Mouse (Mus musculus) bone marrow, adult 2 months (tissue): Measurements from ENCODE around the gene Gm10128. TPM values are rescaled to one million over a fixed set of nuclear protein-coding genes. Genes with fewer than 3 reads are reported as not detected.
"Not testable (repeated sequence)": the region's sequence is repeated elsewhere in the genome, so short reads cannot be mapped to it uniquely, and the experiment has no call there.

Experiments used
- H3K27ac ChIP-seq: fragments of 200-500 bp; 2 replicates; pipeline ENCODE4 v1.5.1; 2012; ENCODE audit warnings: low read depth, mild to moderate bottlenecking, control low read depth, inconsistent platforms, low read length; ENCODE audit not compliant: control insufficient read depth, poor library complexity, insufficient read depth
- H3K4me1 ChIP-seq: fragments of 200-500 bp; 2 replicates; pipeline ENCODE4 v1.6.1; 2011; ENCODE audit warnings: low read length; ENCODE audit not compliant: control insufficient read depth, insufficient read depth
- H3K4me3 ChIP-seq: fragments of 200-500 bp; replicated peaks from 2 replicates; pipeline ENCODE3; 2011; ENCODE audit warnings: mild to moderate bottlenecking, low read depth, low read length, control low read depth; ENCODE audit not compliant: control insufficient read depth
- WGBS: fragments of 180-500 bp; shearing (Covaris S2); methylation state at CpG from one replicate; pipeline ENCODE4 v1.1.7; 2018; 5-methylcytosine and 5-hydroxymethylcytosine counted together
- polyA plus RNA-seq: library from polyadenylated mRNA; stranded (reverse); fragments of >200 nt; gene quantifications from 2 replicates; pipeline ENCODE4 v1.2.4, GENCODE M21; 2011; ENCODE audit warnings: low replicate concordance; ENCODE audit not compliant: missing spikeins, insufficient read depth, insufficient read length

Gm10128 gene
- not detected in 2 replicates for polyA plus RNA-seq

DNA sequence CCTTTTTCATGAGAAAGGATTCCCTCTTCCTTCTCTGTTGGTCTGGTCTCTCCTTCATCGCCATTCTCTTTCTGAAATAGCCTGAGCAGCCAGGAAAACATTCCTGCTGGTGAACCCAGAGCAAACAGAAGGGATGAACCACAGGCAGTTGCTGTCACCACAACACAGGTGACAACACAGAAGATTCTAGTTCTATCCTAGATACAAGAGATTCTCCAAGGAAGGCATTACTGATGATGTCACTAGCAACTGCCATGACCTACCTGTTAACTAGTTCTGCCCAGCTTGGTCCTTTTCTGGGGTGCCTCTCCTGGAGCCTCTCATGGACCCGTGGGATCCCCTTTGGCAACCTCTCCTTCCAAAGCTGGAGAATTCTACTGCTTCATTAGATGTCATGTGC, at the start of gene Gm10128:
Gene Gm10128 (minus strand): TSS at position 101 of the 400 bp plus-strand sequence.
- not testable (repeated sequence) for H3K27ac ChIP-seq, H3K4me3 ChIP-seq, H3K4me1 ChIP-seq
- WGBS, result no CpG with 5 or more reads among the region's 2 CpGs

GRCm38 (mm10) chr14:7681170-7681569, 37.4 kb upstream of the Gm10128 start:
- H3K4me1 ChIP-seq, H3K27ac ChIP-seq, H3K4me3 ChIP-seq: not testable (repeated sequence)
- WGBS, result 46% methylated on average over 5 of the region's 5 CpGs

DNA sequence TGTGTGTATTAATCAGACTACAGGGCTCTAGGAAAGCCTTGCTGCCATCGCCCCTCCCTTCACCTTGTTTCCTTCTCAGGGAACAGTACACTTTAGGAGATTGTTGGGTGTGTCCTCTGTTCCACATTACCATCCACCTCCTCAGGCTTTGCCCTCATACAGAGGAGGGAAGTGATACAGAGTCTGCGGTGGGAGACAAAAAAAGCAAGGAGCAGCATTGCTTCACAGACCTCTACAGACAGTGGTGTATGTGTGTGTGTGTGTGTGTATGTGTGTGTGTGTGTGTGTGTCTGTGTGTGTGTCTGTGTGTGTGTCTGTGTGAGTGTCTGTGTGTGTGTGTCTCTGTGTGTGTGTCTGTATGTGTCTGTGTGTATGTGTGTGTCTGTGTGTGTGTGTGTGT, 18.7 kb upstream of the Gm10128 start:
- H3K27ac ChIP-seq, H3K4me1 ChIP-seq, H3K4me3 ChIP-seq: not testable (repeated sequence)
- 79% methylated on average over 2 of the region's 2 CpGs for WGBS

DNA sequence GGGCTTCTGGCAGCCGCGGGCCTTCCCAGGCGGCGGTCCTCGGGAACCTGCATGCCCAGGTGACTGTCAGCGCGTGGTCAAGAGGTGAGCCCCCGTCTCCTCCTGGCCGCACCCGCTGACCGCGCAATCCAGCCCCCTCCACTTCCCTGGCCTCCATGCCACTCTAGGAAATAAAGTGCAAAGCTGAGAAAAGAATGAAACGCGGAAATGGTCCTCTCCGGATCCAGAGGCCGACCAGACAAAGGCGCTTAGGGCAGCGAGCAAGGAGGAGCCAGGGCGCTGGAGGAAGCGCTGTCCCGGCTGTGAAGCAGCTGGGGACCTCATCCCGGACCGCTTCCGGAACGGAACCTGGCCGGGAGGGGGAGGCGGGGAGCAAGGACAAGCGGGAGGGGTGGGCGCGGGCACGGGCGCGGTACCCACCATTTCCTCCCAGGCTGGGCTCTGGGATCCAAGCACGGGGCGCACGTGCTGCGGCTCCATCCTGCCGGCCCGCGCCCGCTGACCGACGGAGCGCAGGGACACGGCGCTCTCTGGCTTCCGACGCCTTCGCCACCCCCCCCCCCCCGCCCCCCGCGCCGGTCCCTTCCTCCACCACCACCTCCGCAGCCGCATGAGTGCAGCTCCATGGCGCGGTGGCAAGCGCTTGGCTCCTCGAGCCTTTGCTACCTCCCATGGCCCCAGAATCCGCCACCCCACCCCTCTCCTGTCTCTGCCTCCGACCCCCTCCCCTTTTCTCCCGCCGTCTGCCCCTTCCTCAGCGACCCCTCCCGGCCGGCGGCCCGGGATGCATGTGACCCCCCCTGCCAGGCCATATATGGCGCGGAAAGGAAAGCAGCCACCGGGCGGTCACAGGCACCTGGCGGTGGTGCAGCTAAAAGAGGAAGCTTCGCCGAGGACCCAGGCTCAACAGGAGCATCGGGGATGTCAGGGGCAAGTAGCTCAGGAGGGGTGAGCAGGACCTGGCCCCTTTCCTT, 14.6 kb upstream of the Gm10128 start:
- H3K4me3 ChIP-seq, H3K27ac ChIP-seq, H3K4me1 ChIP-seq: not testable (repeated sequence)
- 1% methylated on average over 51 of the region's 76 CpGs for WGBS

- WGBS, result 3% methylated on average over 9 of the region's 10 CpGs
- not testable (repeated sequence) for H3K27ac ChIP-seq, H3K4me1 ChIP-seq, H3K4me3 ChIP-seq
Measured at GRCm38 (mm10) chr14:7657456-7657855, 13.7 kb upstream of the Gm10128 start.

- no CpG with 5 or more reads among the region's 2 CpGs for WGBS
- not testable (repeated sequence) for H3K4me1 ChIP-seq
Measured at GRCm38 (mm10) chr14:7595492-7595891, 48.3 kb downstream of the Gm10128 start, which contains the start of gene Gm10338. Gm10338 (minus strand) TSS chr14:7595592.

More at GRCm38 (mm10) chr14:7595492-7595891, 48.3 kb downstream of the Gm10128 start, which contains the start of gene Gm10338:
- not testable (repeated sequence) for H3K4me3 ChIP-seq, H3K27ac ChIP-seq

Other genes with a start within 250 kb of the Gm10128 start
- gene Gm3755, start 193.1 kb downstream of the Gm10128 start, polyA plus RNA-seq, result not detected in 2 replicates
- gene Gm3752, start 160.2 kb downstream of the Gm10128 start, polyA plus RNA-seq, result not detected in 2 replicates
- not detected in 2 replicates for gene Gm3558, start 75.4 kb downstream of the Gm10128 start, polyA plus RNA-seq
- not detected in 2 replicates for gene Gm10338, start 48.4 kb downstream of the Gm10128 start, polyA plus RNA-seq
- not detected in 2 replicates for gene Gm26661, start 147.6 kb upstream of the Gm10128 start, polyA plus RNA-seq
- 2.9 and 5.4 TPM in 2 replicates for gene Flnb, start 174.0 kb upstream of the Gm10128 start, polyA plus RNA-seq